Mouse (Mus musculus) gastrocnemius, postnatal 25 days (tissue): ENCODE data around the gene Rabgap1l. TPM values are rescaled to one million over a fixed set of nuclear protein-coding genes. Genes with fewer than 3 reads are reported as not detected.

Experiments used
- DNase-seq: peaks from one replicate; pipeline ENCODE4 v3.0.0; 2022
- total RNA-seq, 2 experiments: library from RNA; stranded (reverse); gene quantifications; 1 replicate in 1 of 2; 2 replicates in 1 of 2; pipeline ENCODE4 v1.2.3; 2021

The Rabgap1l gene
- total RNA-seq, 2 experiments from 2014 or later, result 9.4 to 11.8 TPM

- DNase-seq, result no peak
Observed at GRCm38 (mm10) chr1:160374490-160374889, 418.5 kb downstream of the Rabgap1l start.

- no peak for DNase-seq
Observed at GRCm38 (mm10) chr1:160373306-160373705, 419.7 kb downstream of the Rabgap1l start.

- DNase-seq, result no peak
Observed at GRCm38 (mm10) chr1:160371696-160372095, 421.3 kb downstream of the Rabgap1l start.

- DNase-seq, result no peak
Observed at GRCm38 (mm10) chr1:160370552-160370951, 422.5 kb downstream of the Rabgap1l start.

GRCm38 (mm10) chr1:160366615-160367014 is 426.4 kb downstream of the Rabgap1l start:
- DNase-seq, result no peak

- no peak for DNase-seq
Observed at GRCm38 (mm10) chr1:160357268-160357667, 435.7 kb downstream of the Rabgap1l start.

- DNase-seq, result no peak
Observed at GRCm38 (mm10) chr1:160353732-160354455, 439.1 kb downstream of the Rabgap1l start.

- no peak for DNase-seq
Observed at GRCm38 (mm10) chr1:160352309-160352708, 440.7 kb downstream of the Rabgap1l start.

- peak; percentile 7 for DNase-seq
Observed at GRCm38 (mm10) chr1:160351880-160352234, 441.2 kb downstream of the Rabgap1l start.

GRCm38 (mm10) chr1:160351146-160351879 is 441.7 kb downstream of the Rabgap1l start:
- no peak for DNase-seq

GRCm38 (mm10) chr1:160340653-160341052 is 452.4 kb downstream of the Rabgap1l start:
- DNase-seq, result no peak

GRCm38 (mm10) chr1:160339374-160339773 is 453.6 kb downstream of the Rabgap1l start:
- no peak for DNase-seq

- DNase-seq, result no peak
Observed at GRCm38 (mm10) chr1:160334791-160335190, 458.2 kb downstream of the Rabgap1l start.

- no peak for DNase-seq
Observed at GRCm38 (mm10) chr1:160330828-160331227, 462.2 kb downstream of the Rabgap1l start.

- DNase-seq, result no peak
Observed at GRCm38 (mm10) chr1:160330222-160330621, 462.8 kb downstream of the Rabgap1l start.

GRCm38 (mm10) chr1:160329788-160330187 is 463.2 kb downstream of the Rabgap1l start:
- DNase-seq, result no peak

- DNase-seq, result no peak
Observed at GRCm38 (mm10) chr1:160327531-160327930, 465.5 kb downstream of the Rabgap1l start.

GRCm38 (mm10) chr1:160325542-160325941 is 467.5 kb downstream of the Rabgap1l start:
- no peak for DNase-seq

GRCm38 (mm10) chr1:160320690-160321089 is 472.3 kb downstream of the Rabgap1l start:
- no peak for DNase-seq

GRCm38 (mm10) chr1:160318057-160318725 is 474.8 kb downstream of the Rabgap1l start:
- DNase-seq, result no peak

GRCm38 (mm10) chr1:160316239-160316638 is 476.8 kb downstream of the Rabgap1l start:
- DNase-seq, result no peak

GRCm38 (mm10) chr1:160312658-160313057 is 480.4 kb downstream of the Rabgap1l start:
- no peak for DNase-seq

- no peak for DNase-seq
Observed at GRCm38 (mm10) chr1:160311861-160312260, 481.1 kb downstream of the Rabgap1l start.
